Mouse (Mus musculus) left cerebral cortex, adult 8-10 months (tissue): ENCODE results near the gene Trpv2. TPM values are rescaled to one million over a fixed set of nuclear protein-coding genes. Genes with fewer than 3 reads are reported as not detected.

ENCODE experiments used
- DNase-seq, 2 experiments: peaks; one replicate each; pipeline ENCODE4 v3.0.0; 2022; ENCODE audit warnings: low spot score in 2 of 2
- total RNA-seq, 4 experiments: library from RNA; stranded (reverse); gene quantifications; 2 replicates each; pipeline ENCODE4 v1.2.4; 2022

Gene Trpv2
- total RNA-seq = 10 to 100 TPM; 17.9 to 20.2 (median 19.3) TPM

DNA sequence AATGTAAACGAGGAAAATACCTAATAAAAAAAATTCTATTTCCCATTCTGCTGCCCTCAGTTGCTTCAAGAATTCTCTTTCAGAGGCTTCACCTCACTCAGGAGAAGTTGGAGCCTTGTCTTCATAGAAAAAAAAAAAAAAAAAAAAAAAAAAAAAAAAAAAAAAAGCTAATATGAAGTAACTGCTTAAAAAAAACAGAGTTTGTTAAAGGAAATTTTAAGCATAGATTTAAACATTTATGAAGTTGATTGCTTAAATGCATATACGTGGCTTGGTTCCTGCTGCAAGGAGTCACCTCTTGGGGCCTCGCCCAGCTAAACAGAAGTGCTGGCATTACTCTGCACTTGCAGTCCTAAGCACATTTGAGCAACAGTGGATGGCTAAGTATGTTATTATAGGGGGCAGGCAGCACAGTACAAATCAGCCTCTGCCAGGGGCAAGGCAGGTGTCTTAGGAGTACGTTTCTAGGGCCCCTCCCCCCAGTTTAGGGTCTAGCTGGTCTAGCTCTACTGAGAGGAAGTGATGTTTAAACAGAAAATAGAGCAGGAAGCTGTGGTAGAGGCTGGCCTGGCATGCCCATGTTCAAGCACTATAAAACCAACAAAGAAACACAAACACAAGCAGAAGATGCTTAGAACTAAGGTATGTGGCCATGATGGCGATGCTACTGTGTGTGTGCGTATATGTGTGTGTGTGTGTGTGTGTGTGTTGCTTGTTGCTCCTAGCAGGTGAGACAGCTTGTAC, at the start of gene Trpv2:
Gene Trpv2 (plus strand): TSS at position 528 of the 744 bp plus-strand sequence.
- no peak for DNase-seq

DNA sequence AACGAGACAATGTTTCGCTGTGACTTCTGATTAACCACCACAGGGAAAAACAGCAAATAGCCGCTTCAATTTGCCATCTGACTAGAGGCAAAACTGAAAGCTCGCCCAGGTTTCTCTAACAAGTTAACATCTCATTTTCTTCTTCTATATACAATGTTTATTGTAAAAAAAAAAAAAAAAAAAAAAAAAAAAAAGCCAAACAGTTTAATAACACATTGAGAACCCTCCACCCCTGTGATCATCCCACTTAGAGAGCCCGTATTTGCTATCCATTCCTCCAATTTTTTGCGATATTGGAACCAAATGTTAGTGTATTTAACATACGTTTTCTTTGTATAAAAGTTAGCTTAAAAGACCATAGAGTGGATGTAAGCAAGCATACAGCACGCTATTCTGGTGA, 37.2 kb upstream of the Trpv2 start:
- DNase-seq = no peak

DNA sequence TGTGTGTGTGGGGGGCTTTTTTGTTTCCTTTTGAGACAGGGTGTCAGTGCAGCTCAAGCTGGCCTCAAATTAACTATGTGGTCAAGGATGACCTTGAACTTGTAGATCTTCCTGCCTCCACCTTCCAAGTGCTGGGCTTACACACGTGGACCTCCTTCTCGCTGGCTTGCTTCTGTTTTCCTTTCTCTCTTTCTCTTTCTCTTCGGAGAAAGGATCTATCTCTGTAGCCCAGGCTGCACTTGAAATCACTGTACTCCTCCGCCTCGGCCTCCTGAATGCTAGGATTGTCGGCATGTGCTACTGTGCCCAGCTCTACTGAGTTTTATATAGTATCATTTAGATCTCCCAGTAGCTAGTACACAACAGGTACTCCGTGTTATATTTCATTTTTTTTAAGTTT, 36.7 kb upstream of the Trpv2 start:
- DNase-seq = no peak

DNA sequence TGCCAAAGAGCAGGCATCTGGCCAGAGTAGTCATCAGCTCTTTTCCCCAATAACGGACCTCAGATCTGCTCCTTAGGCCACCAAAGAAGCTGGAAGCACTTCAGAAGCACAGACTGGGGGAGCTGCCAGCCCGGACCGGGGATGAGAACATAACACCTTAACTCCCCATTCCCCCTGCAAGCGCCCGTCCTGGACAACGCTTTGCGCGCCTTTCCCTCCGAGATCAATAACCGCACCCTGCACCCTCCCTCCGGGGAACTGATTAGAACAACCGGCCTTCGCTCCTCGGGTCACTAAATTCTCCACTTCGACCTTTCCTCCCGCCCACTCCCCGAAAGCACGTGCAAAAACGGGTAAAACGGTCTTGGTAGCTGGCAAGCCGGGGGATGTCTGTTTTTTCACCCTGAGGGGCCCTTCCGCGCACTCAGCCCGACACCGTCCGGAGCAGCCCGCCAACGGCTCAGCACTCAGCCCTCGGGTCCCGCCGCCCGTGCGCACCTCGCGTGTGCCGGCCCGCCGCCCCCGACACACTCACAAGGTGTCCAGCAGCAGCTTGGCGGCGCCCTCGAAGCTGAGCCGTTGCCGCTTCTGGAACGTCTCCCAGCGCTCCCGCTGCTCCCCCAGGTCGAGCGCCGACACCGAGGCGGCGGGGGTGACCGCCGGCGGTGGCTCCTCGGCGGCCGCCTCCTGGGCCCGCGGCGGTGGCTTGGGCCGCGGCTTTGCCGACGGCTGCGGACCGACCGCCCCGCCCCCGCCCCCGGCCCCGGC, 35.8 kb upstream of the Trpv2 start:
- peak; percentile 28 to 46 for DNase-seq

DNA sequence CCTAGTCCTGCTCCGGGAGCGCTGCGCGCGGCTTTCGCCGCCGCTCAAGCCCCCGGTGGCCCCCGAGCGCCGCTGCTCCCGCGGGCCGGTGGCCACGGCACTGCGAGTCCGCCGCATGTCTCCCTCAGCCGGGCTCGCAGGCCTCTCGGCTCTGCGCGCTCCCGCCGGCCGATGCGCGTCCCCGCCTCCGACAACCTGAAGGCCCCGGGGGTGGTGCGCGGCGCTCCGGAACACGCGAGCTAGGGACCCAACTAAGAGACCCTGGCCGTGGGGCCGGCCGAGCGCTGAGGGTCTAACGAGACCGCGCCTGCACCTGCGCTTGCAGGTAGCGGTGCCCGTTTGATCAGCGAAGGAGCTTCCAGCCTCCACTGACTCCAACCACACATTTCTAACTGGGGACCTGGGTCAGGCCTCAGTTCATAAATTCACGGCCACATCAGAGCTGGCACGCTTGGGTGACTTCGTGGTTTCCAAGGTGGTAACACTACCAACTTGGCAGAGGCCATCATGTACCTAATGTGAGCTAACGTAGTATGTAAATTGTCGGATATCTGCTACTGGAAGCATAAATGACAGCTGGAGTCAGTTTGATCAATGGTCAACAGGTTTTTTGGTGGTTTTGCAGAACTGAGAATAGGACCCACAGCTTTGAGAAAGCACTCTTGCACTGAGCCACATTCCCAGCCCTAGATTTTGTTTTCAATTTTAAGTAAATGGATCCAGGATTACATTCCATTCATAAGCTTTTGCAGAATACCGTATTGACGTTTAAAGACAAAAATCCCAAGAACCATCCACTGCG, 35.0 kb upstream of the Trpv2 start, which contains the start of gene Cenpv:
Gene Cenpv (minus strand): TSS at position 173 of the 802 bp plus-strand sequence.
- peak; percentile 50 to 72 for DNase-seq

DNA sequence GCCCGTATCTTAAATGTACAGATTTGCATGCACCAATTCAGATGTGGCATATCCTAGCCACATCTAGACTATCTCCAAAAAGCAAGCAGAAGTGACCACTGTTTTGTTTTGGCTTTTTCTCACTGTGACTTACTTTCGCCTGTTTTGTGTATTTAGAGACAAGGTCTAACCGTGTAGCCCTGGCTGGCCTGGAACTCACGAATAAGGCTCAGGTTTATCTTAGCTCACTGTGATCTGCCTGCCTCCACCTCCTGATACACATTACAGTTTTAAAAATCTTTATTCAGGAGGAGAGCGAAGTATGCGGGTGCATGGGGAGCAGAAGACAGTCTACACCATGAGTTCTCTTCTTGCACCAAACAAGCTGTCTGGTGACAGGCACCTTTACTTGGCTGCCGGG, 34.1 kb upstream of the Trpv2 start:
- DNase-seq = no peak

DNA sequence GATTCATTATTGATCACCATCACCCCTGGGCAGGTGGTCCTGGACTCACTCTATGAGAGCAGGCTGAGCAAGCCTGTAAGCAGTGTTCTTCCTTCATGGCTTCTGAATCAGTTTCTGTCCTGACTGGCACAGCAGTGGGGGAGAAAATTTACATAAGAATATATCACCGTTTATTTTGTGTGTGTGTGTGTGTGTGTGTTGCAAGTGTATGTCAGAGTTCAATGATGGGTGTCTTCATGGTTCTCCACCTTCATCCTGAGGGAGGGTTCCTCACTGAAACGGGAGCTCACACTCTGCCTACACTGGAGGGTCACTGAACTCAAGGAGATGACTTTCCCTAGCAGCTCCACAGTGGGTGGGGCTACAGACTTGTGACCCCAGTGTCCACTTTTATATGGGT, 33.3 kb upstream of the Trpv2 start:
- DNase-seq = no peak

DNA sequence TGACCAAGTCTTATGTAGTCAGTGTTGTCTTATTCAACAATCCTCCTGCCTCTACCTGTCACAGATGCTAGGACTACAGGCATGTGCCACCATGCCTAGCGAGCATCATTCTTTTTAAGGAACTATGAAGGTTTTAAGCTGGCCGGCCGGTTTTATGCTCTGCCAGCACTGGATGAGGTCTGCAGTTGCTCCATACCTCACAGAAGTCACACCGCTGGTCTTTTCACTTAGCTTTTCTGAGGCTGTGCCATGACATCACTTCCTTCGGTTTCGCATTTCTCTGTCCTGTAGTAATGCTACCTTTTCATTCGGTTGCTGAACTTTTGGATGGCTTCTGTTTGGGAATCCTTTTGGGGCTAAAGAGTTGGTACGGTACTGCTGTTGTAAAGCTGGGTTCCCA, 32.7 kb upstream of the Trpv2 start:
- DNase-seq = no peak

DNA sequence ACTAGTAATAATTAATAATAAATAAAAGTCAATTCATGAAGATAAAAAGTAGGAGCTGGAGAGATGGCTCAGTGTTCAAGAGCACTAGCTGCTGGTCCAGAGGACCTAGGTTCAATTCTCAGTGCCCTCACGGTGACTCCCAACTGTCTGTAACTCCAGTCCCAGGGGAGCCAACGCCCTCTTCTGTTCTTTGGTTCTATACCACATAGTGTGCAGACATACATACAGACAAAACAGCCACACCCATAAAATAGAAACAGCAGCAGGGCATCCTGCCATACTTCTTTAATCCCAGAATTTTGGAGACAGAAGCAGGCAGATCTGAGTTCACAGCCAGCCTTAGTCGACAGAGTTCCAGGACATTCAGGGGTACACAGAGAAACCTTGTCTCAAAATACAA, 30.3 kb upstream of the Trpv2 start:
- no peak for DNase-seq

DNA sequence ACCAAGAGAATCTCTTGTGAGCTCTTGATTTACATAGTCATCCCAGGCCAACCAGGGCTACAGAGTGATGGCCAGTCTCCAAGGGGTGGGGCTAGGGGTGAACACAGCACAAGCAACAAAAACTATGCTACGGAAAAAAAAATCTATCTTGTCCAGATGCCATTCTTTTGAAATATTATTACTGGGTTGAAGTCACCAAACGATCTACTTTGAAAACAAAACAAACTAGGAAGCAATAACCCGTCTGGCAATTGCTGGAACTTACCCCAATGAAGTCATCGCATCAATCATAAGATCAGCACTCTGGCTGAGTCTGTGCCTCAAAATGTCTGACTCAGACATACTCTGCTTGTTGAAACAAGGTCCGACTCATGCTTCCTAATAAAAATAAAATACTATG, 24.5 kb upstream of the Trpv2 start:
- DNase-seq = peak in 1 of 2 experiments; percentile 43

DNA sequence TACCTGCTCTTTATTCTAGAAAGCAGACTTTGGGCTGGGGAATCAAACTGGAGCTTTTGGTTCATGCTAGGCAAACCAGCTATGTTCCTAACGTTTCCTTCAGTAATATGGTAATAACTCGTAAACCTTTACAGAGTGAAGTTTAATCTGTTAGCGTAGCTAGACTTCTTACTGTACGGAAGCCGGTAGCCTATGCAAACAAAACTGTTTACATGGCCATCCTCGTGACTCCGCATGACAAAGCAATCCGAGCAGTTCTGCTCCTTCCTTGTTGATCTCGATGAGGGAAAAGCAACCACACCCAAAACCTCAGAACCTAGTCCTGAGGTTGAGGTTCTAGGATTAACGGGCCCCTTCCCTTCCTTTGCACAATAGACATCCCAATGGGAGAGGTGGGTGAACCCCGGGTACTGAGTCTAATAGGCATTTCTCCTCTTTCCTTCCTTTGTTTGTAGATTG, 24.0 kb upstream of the Trpv2 start:
- DNase-seq = peak; percentile 39 to 46

DNA sequence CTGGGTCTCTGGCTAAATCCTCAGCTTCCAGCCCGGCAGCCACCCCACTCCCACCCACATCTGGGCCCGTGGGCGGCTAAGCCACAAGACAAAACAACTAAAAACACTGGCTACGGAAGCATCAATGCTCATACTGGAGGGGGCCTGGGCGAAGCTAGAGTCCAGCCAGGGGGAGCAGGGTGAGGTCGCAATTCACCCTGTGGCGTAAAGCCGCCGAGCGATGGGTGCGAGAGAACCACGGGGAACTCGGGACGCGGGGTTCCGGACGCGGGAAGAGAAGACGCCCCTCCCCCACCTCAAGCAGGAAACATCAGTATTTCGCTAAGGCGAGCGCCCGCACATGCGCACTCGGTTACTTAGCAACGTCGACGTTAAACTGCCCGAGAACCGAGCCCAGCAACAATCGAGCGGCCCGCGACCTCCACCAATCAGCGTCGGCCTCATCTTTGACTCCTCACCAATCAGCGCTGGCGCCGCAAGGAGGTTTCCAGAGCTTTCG, 23.5 kb upstream of the Trpv2 start, which contains the start of gene Ubb:
Gene Ubb (plus strand): TSS at position 445 of the 499 bp plus-strand sequence.
- DNase-seq = peak; percentile 98 to 99

DNA sequence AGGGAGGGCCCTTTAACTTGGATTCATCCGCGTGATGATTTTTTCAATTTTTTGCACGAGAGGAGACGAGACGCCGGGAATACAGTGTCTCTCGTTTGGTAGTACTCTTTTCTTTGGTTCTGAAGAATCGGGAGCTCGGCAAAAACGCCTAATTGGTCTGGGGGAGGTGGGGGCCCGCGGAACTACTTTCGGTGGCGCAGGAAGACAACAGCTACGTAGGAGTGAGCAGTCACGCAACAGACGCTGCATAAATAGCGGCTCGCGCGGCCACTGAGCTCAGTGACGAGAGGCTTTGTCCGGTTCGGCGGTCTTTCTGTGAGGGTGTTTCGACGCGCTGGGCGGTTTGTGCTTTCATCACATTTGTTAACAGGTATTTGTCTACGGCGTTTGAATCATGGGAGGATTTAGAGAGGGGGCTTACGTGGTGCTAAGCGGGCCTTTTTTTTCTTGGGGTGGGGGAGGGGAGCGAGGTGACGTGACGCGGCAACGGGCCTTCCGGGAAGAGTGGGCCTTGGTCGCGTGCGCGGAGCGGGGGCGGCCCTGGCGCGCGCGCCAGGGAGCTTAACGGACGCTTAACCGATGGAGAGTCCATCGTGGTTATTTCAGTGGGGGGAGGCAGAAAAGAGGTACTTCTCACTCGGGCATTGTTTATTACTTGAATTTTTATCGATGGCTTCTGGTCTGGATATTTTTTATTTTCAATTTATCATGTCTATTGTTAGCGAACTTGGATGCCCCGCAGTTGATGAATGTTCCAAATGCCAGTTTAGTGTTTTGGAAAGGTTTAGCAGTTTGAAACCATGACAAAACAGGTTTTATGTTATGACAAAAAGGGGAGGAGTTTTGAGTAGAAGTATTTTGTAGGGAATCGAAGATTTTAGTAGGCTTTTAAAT, 22.8 kb upstream of the Trpv2 start:
- peak in 1 of 2 experiments; percentile 90 for DNase-seq

DNA sequence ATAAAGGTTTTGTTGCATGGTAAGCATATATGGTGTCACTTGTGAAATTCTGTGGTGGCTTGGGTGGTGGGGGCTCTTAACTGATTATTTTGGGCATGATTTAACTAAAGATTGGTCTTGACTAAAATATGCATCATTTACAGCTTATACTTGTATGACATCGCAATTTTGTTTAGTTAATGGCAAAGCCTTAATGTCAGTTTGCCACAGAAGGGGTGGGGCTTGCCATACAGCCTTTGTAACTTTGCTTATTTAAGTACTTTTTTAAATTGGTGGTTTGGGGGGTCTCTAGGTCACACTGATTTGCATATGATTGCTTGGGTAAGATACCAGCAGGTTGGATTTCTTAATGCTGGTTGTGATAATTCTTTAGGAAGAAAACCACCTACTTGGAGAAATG, 21.1 kb upstream of the Trpv2 start:
- DNase-seq = no peak

DNA sequence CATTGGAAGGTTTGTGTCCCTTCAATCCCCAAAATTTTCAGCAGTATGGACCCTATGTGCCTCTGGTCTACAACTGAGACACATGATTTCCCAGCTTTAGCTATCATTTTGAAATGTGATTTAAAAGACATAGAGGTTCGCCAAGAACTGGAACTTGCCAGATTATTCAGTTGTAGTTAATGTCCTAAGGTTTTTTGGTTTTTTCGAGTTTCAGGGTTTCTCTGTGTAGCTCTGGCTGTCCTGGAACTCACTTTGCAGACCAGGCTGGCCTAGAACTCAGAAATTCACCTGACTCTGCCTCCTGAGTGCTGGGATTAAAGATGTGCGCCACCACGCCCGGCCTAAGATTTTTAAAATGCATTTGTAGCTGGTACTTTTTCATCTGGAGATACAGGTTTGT, 20.7 kb upstream of the Trpv2 start:
- DNase-seq = no peak

DNA sequence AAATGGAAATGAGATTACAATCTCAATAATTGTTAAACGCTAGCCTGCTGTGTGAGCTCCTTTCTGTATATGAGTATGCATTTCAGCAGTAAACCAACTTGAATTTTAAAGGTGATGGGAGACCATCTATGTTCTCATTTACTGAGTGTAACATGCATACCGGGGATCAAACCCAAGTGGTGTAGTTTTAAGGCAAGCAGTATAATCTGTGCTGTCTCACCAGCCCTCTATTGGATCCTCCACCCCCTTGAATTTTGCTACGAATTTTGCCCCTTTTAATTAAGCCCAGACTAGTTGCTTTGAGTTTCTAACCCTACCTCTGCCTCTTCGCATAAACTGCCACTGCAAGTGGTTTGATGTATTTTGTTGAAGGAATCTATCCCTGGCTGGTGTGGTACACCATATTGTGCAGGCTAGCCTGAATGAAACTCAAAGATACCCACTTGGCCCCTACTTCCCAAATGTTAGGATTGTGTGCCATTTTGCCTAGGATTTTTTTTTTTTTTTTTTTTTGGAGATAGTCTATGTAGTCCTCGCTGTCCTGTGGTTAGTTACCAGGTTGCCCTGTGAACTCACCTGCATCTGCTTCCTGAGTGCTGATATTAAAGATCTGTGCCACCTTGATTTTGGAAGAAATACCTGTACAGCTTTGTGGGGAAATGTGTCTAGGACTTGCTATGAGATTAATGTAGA, 20.0 kb upstream of the Trpv2 start:
- DNase-seq = no peak

DNA sequence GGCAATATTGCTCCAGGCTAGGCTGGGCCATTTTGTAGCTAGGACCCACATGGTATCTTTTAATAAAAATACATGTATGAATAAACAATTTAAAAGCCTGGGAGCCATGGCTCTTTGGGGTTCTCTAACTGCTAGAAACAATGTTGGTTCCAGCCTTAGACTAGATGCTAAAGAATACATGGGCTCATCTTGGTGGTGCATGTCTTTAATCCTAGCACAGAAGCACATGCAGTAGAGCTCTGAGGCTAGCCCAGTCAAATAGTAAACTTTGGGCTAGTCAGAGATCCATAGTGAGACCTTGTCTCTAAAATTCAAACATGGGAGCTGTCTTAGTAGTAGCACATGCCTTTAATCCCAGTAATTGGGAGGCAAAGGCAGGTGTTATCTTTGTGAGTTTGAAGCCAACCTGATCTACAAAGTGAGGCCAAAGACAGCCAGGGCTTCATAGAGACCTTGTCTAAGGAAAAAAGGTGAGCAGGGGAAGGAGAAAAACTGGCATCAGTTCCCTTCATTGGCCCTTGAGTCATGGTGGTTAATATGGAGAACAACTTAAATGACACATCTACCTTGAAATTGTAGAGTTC, 19.3 kb upstream of the Trpv2 start:
- no peak for DNase-seq

DNA sequence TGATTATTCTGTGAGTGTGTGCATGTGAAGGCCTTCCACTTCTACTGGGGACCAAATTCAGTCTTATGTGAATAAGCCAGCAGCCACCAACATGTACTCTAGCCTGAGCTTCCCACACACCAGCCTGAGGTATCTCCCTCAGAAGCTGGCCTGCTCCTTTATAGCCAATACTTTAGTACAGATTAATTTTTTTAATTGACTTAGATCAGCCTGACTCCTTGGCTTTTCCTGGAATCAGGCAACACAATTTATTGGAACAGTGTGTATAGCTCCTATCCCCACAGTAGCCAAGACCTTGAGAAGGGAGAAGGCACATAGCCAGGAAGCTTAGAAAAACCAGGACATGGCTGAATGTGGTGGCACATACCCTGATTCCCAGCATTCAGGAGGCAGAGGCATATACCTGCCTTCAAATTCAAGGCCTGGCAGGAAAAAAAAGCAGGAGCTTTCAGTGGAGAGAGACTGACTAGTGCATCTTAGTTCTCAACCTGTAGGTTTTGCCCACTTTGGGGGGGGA, 18.3 kb upstream of the Trpv2 start:
- no peak for DNase-seq

DNA sequence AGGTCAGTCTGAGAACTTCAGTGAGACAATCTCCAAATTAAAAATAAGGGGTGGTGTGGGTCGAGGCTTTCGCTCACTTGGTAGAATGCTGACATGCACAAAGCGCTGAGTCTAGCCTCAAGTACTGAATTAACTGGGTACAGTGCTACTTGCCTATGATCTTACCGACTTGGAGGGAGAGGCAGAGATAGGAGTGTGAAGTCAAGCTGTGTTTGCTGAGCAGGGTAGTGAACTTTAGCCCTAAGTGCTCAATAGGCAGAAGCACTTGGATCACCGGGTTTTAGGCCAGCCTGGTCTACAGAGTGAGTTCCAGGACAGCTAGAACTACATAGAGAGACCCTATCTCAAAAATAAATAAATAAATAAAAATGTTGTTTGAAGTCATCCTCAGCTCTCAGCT, 17.1 kb upstream of the Trpv2 start:
- DNase-seq = no peak
